Mouse (Mus musculus): ENCODE measurements at regions not wholly inside any gene's neighbourhood (a gene's known extent, or its start where the extent isn't known, plus 50 kb on each side); places are given as distances from the start of the nearest gene placed in this dataset.

DNA sequence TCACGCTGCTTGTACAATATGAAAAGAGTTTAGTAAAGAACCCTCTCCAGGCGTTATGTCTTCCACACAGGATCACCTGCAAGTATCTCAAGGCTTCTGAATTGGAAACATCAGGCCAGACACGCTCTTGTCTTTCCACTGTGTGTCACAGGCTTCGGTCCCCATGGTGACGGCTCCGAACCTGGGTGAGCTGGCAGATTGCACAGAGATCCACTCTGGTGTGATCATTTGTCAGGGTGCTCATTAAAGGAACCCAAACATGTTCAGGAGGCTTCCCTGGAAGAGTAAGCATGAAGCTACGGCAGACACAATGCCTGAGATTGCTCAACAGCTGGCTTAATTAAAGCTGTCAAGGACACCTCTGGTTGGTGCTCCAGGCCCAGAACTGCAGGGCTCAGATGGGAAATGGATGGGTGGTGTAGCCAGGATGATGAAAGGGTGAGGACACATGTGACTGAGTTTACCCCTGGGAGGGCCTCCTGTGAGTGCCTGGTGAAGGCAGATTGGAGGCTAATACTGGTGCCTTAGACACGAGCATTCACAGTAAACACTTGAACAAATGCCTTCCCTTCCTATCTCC, 63.3 kb upstream of the Map1b start:
- TF ChIP-seq GATA1 (IDR thresholded peaks at IDR 0.05; ENCODE audit: borderline replicate concordance, low read length) (no peak), FLI1 (IDR thresholded peaks at IDR 0.05; ENCODE audit: low read length) (no peak)

Data from megakaryocyte, embryonic 14.5 days (primary cell).